Mouse (Mus musculus): Measurements from ENCODE around the gene Ppfia3. TPM values are rescaled to one million over a fixed set of nuclear protein-coding genes. Genes with fewer than 3 reads are reported as not detected.

Gene Ppfia3
- total RNA-seq, 2 experiments from 2014 or later, result 0.22 to 0.31 TPM

- intact Hi-C loops (cut with DNase I), result no loop called here
Measured at GRCm38 (mm10) chr7:45325800-45326199, 41.0 kb downstream of the Ppfia3 start.

GRCm38 (mm10) chr7:45323069-45323468, 43.8 kb downstream of the Ppfia3 start:
- DNase-seq, result no peak
- intact Hi-C loops (cut with DNase I), result no loop called here

More at GRCm38 (mm10) chr7:45325800-45326199, 41.0 kb downstream of the Ppfia3 start:
- no peak for DNase-seq

- DNase-seq, result no peak
- intact Hi-C loops (cut with DNase I), result no loop called here
Measured at GRCm38 (mm10) chr7:45322245-45322644, 44.6 kb downstream of the Ppfia3 start.

- intact Hi-C loops (cut with DNase I), result no loop called here
- no peak for DNase-seq
Measured at GRCm38 (mm10) chr7:45316536-45316935, 50.3 kb downstream of the Ppfia3 start.

GRCm38 (mm10) chr7:45315182-45315701, 51.6 kb downstream of the Ppfia3 start:
- intact Hi-C loops (cut with DNase I), result no loop called here
- DNase-seq, result no peak

GRCm38 (mm10) chr7:45313495-45313894, 53.3 kb downstream of the Ppfia3 start:
- intact Hi-C loops (cut with DNase I), result no loop called here
- no peak for DNase-seq

- intact Hi-C loops (cut with DNase I), result no loop called here
- no peak for DNase-seq
Measured at GRCm38 (mm10) chr7:45312686-45313453, 53.9 kb downstream of the Ppfia3 start.

- intact Hi-C loops (cut with DNase I), result no loop called here
- DNase-seq, result no peak
Measured at GRCm38 (mm10) chr7:45312023-45312422, 54.8 kb downstream of the Ppfia3 start.

- peak; percentile 51 to 75 for DNase-seq
- intact Hi-C loops (cut with DNase I), result loop anchor here (2.0 kb wide), 1 partner anchor 31 kb away; no protein-coding TSS in a partner anchor
Measured at GRCm38 (mm10) chr7:45309455-45309854, 57.4 kb downstream of the Ppfia3 start.

GRCm38 (mm10) chr7:45308551-45309240, 58.1 kb downstream of the Ppfia3 start:
- no peak for DNase-seq
- intact Hi-C loops (cut with DNase I), result loop anchor here (2.0 kb wide), 1 partner anchor 32 kb away; no protein-coding TSS in a partner anchor

GRCm38 (mm10) chr7:45305275-45305674, 61.5 kb downstream of the Ppfia3 start:
- DNase-seq, result peak; percentile 38 to 79
- intact Hi-C loops (cut with DNase I), result no loop called here

- intact Hi-C loops (cut with DNase I), result loop anchor here (5.0 kb wide), 1 partner anchor 142 kb away; no protein-coding TSS in a partner anchor
- DNase-seq, result no peak
Measured at GRCm38 (mm10) chr7:45304869-45305268, 62.0 kb downstream of the Ppfia3 start.

GRCm38 (mm10) chr7:45302626-45303025, 64.2 kb downstream of the Ppfia3 start:
- intact Hi-C loops (cut with DNase I), result loop anchor here (5.0 kb wide), 1 partner anchor 145 kb away; no protein-coding TSS in a partner anchor

GRCm38 (mm10) chr7:45300270-45300669, 66.5 kb downstream of the Ppfia3 start:
- intact Hi-C loops (cut with DNase I), result loop anchor here (2.0 to 5.0 kb wide), 2 partner anchors 95 to 147 kb away; partner anchors contain the start of gene Snrnp70
- peak; percentile 74 to 82 for DNase-seq

More at GRCm38 (mm10) chr7:45302626-45303025, 64.2 kb downstream of the Ppfia3 start:
- no peak for DNase-seq

- DNase-seq, result peak; percentile 70 to 82
- intact Hi-C loops (cut with DNase I), result loop anchor here (2.0 to 5.0 kb wide), 6 partner anchors 25 to 217 kb away; partner anchors contain the start of genes Slc17a7 and Snrnp70
Measured at GRCm38 (mm10) chr7:45299752-45300151, 67.1 kb downstream of the Ppfia3 start.

- DNase-seq, result no peak
- intact Hi-C loops (cut with DNase I), result loop anchor here (5.0 kb wide), 2 partner anchors 50 to 215 kb away; no protein-coding TSS in a partner anchor
Measured at GRCm38 (mm10) chr7:45297563-45297962, 69.3 kb downstream of the Ppfia3 start.

GRCm38 (mm10) chr7:45296626-45297025, 70.2 kb downstream of the Ppfia3 start:
- intact Hi-C loops (cut with DNase I), result loop anchor here (5.0 kb wide), 2 partner anchors 49 to 214 kb away; no protein-coding TSS in a partner anchor
- no peak for DNase-seq
